8 mouse cellular contexts compared by ENCODE assay signal in genomic region chr1:153746728-153747127, GRCm38 (mm10). TPM values are rescaled to one million over a fixed set of nuclear protein-coding genes. Genes with fewer than 3 reads are reported as not detected.
DNase-seq lines count a peak whose midpoint lies in the region; ATAC-seq and TF ChIP-seq lines count a peak whose summit lies in the region.

No protein-coding gene starts in this region.

- H3K27ac ChIP-seq in thymus, adult 2 months (ENCODE audit: control insufficient read depth, insufficient read depth, low read length) = no peak overlapping the region
- H3K27ac ChIP-seq in embryonic facial prominence, embryonic 11.5 days (replicated peaks; ENCODE audit: low read depth, low read length) = no peak overlapping the region
- H3K27ac ChIP-seq in limb, embryonic 11.5 days (replicated peaks; ENCODE audit: low read depth, low read length) = no peak overlapping the region

- no peak for TF ChIP-seq POLR2A in thymus, adult 2 months (IDR thresholded peaks at IDR 0.05; ENCODE audit: control insufficient read depth, extremely low read depth, insufficient read depth, low read length, poor library complexity)

- 0 out of 2 replicates have a peak, but pooled peaks have one; percentile 22 for ATAC-seq in embryonic facial prominence, embryonic 11.5 days (replicated peaks; ENCODE audit: insufficient number of reproducible peaks, low FRiP score, low TSS enrichment, low read depth)
- ATAC-seq in limb, embryonic 11.5 days (ENCODE audit: insufficient number of reproducible peaks, low FRiP score, low TSS enrichment, low read depth) = no peak

- no peaks in the 10 kb centered on the region for H3K9me3 ChIP-seq in embryonic facial prominence, embryonic 11.5 days (replicated peaks; ENCODE audit: control insufficient read depth, low read length)
- no peaks in the 10 kb centered on the region for H3K9me3 ChIP-seq in limb, embryonic 11.5 days (ENCODE audit: control insufficient read depth, low read length)

- peaks cover 25% of the 10 kb centered on the region for H3K4me1 ChIP-seq in thymus, adult 2 months (replicated peaks; ENCODE audit: control insufficient read depth, insufficient read depth, low read length)
- no peaks in the 10 kb centered on the region for H3K4me1 ChIP-seq in embryonic facial prominence, embryonic 11.5 days (ENCODE audit: control insufficient read depth, insufficient read depth, low read length)
- no peaks in the 10 kb centered on the region for H3K4me1 ChIP-seq in limb, embryonic 11.5 days (ENCODE audit: control insufficient read depth, insufficient read depth, low read length)

- peak; percentile 76 for DNase-seq in thymus, adult 2 months
- DNase-seq in thymus, adult 18-20 months = no peak
- DNase-seq in adrenal gland, postnatal 25 days = peak; percentile 70
- DNase-seq in embryonic facial prominence, embryonic 11.5 days (ENCODE audit: low spot score) = peak; percentile 89
- peak; percentile 86 for DNase-seq in heart, postnatal 4 days
- DNase-seq in limb, embryonic 11.5 days (ENCODE audit: low spot score) = peak; percentile 85
- peak; percentile 73 for DNase-seq in neural tube, embryonic 10.5 days (ENCODE audit: extremely low spot score, low spot score)
- peak; percentile 79 for DNase-seq in thymus, postnatal 0 days (ENCODE audit: low spot score)

- peak; percentile 75 for TF ChIP-seq CTCF in thymus, adult 2 months (IDR thresholded peaks at IDR 0.05; ENCODE audit: borderline replicate concordance, control insufficient read depth, extremely low read depth, insufficient read depth, low read length, poor library complexity)

- 4% methylated on average over 12 of the region's 12 CpGs for WGBS in thymus, adult 2 months
- WGBS in embryonic facial prominence, embryonic 11.5 days = 4% methylated on average over 12 of the region's 12 CpGs
- WGBS in limb, embryonic 11.5 days = 6% methylated on average over 12 of the region's 12 CpGs

- no peak overlapping the region for H3K4me2 ChIP-seq in embryonic facial prominence, embryonic 11.5 days (ENCODE audit: low read depth, low read length)
- H3K4me2 ChIP-seq in limb, embryonic 11.5 days (ENCODE audit: low read depth, severe bottlenecking) = no peak overlapping the region

- no peaks in the 10 kb centered on the region for H3K36me3 ChIP-seq in thymus, adult 2 months (ENCODE audit: control insufficient read depth, insufficient read depth, low read length)
- no peaks in the 10 kb centered on the region for H3K36me3 ChIP-seq in embryonic facial prominence, embryonic 11.5 days (replicated peaks; ENCODE audit: control insufficient read depth, insufficient read depth, low read depth, low read length)
- H3K36me3 ChIP-seq in limb, embryonic 11.5 days (ENCODE audit: control insufficient read depth, insufficient read depth, low read length) = no peaks in the 10 kb centered on the region

- H3K9ac ChIP-seq in embryonic facial prominence, embryonic 11.5 days (replicated peaks; ENCODE audit: low read length) = no peak overlapping the region
- H3K9ac ChIP-seq in limb, embryonic 11.5 days (ENCODE audit: low read length) = no peak overlapping the region

- no peak overlapping the region for H3K4me3 ChIP-seq in thymus, adult 2 months (ENCODE audit: control insufficient read depth, insufficient read depth, low read length)
- no peak overlapping the region for H3K4me3 ChIP-seq in embryonic facial prominence, embryonic 11.5 days (ENCODE audit: low read depth, low read length)
- no peak overlapping the region for H3K4me3 ChIP-seq in limb, embryonic 11.5 days (ENCODE audit: low read depth, low read length)

- H3K27me3 ChIP-seq in thymus, adult 2 months (ENCODE audit: control insufficient read depth, insufficient read depth, low read length) = no peaks in the 10 kb centered on the region
- no peaks in the 10 kb centered on the region for H3K27me3 ChIP-seq in embryonic facial prominence, embryonic 11.5 days (ENCODE audit: control insufficient read depth, insufficient read depth, low read length)
- H3K27me3 ChIP-seq in limb, embryonic 11.5 days (ENCODE audit: control insufficient read depth, insufficient read depth, low read length) = no peaks in the 10 kb centered on the region

RNA-seq across cellular contexts. Expression of gene Rnasel, which starts 2.5 kb away (rescaled TPM):
- 11.8 and 12.3 TPM in 2 replicates for polyA plus RNA-seq in thymus, adult 2 months (2012; rRNA removed)
- 13.9 and 17.6 TPM in 2 replicates for total RNA-seq in adrenal gland, postnatal 25 days (2021)
- 14.5 and 15.0 TPM in 2 replicates for polyA plus RNA-seq in embryonic facial prominence, embryonic 11.5 days (2014; fragmentation: Nextera tagmentation; extraction: Ambion mirVana)
- 10 to 100 TPM; 20.5 to 21.1 TPM for total RNA-seq in heart, postnatal 4 days (2021)
- 9.1 and 10.2 TPM in 2 replicates for polyA plus RNA-seq in limb, embryonic 11.5 days (2014; fragmentation: Nextera tagmentation; extraction: Ambion mirVana)
- 13.7 and 22.1 TPM in 2 replicates for polyA plus RNA-seq in thymus, postnatal 0 days (2015; fragmentation: Nextera tagmentation; extraction: Ambion mirVana)

RNA-seq across cellular contexts. Expression of gene Rgs16, which starts 6.6 kb away (rescaled TPM):
- 2.8 and 3.1 TPM in 2 replicates for polyA plus RNA-seq in thymus, adult 2 months (2012; rRNA removed)
- 5.5 and 6.4 TPM in 2 replicates for total RNA-seq in adrenal gland, postnatal 25 days (2021)
- polyA plus RNA-seq in embryonic facial prominence, embryonic 11.5 days (2014; fragmentation: Nextera tagmentation; extraction: Ambion mirVana) = 6.5 and 6.7 TPM in 2 replicates
- total RNA-seq in heart, postnatal 4 days (2021) = 1 to 10 TPM; 3.1 to 4.6 TPM
- polyA plus RNA-seq in limb, embryonic 11.5 days (2014; fragmentation: Nextera tagmentation; extraction: Ambion mirVana) = 4.8 and 4.9 TPM in 2 replicates
- polyA plus RNA-seq in thymus, postnatal 0 days (2015; fragmentation: Nextera tagmentation; extraction: Ambion mirVana) = 4.1 and 4.3 TPM in 2 replicates

Comparison
In these comparisons a context has a peak if more than half of its experiments do, and no peak if none do; other contexts are left out.
1. DNase-seq: peak in thymus, adult 2 months (single experiment), adrenal gland, postnatal 25 days (single experiment), embryonic facial prominence, embryonic 11.5 days (single experiment), heart, postnatal 4 days (single experiment), limb, embryonic 11.5 days (single experiment), neural tube, embryonic 10.5 days (single experiment) and thymus, postnatal 0 days (single experiment); none in thymus, adult 18-20 months (0 of 2).